Mouse (Mus musculus): ENCODE measurements around the gene Slc15a1. TPM values are rescaled to one million over a fixed set of nuclear protein-coding genes. Genes with fewer than 3 reads are reported as not detected.

The Slc15a1 gene
- not detected in 3 replicates for total RNA-seq (2017)

DNA sequence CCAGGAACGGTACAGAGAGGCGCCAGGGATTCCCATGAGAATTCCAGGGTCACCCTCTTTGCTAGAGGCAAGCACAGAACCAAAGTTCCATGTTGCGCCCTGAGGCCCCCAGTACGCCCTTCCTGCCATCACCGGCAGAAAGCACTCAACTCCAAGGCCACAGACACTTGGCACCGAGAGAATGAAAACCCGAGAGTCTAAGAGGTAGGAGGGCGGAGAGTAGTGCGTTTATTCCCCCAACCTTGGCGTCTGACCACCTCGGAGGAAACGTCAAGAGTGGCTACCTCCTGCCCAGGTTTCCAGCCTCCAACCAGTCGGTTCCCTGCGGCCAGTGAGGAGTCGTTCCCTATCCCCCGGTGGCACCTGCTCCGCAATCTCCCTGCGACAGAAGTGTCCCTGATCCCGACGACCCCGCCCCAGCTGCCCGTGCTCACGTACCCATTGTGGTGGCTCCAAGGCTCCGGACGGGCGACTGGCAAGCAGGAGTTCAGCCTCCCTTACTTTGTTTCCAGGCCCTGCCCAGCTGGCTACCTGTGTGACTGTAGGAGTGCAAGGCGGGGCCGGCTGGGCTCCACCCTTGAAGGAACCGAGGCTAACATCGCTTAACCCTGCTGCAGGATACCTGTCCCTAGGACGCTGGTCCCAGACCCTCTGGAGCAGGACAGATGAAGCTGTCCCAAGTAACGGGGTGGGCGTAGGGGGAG, at the start of gene Slc15a1:
Gene Slc15a1 (minus strand): TSS at position 472 of the 704 bp plus-strand sequence.
- no peak for ATAC-seq (replicated peaks; ENCODE audit: insufficient number of reproducible peaks, low FRiP score, low TSS enrichment, poor library complexity, severe bottlenecking)

DNA sequence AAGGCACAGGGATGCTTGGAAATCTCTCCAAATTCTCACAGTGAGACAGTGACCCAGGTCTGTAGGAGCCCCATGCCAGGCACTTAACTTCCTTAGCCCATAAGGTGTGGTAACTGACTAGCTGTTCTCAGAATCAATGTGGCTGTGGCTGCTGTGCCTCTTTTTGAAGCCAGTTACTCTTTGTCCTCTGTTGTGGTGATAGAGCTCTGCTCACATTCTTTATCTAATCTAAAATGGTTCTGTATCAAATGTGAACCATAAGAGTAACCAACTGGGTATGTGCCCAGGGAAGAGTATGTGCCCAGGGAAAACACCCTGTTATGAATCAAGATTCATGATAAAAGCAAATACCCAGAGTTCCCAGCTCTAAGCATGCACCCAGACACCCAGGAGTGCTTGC, 48.7 kb upstream of the Slc15a1 start:
- ATAC-seq (replicated peaks; ENCODE audit: insufficient number of reproducible peaks, low FRiP score, low TSS enrichment, poor library complexity, severe bottlenecking), result no peak

DNA sequence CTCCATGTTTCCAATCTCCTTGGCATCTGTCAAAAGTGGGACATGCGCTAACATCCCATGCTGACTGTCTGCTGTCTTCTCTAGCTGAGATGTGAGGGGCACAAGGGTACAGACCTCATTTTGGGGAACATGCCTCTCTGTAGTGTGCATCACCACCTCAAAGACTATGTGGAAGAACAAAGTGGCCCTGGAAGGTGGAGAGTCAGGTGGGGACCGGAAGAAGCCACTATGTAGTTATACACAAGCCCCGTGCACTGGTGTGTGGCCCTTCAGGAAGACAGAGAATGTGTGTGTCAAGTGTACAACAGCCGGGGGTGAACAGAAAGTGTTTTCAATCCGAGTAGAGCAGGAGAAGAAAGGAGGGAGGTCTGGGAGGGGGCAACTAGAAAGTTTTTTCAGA, 47.5 kb upstream of the Slc15a1 start:
- ATAC-seq (replicated peaks; ENCODE audit: insufficient number of reproducible peaks, low FRiP score, low TSS enrichment, poor library complexity, severe bottlenecking), result no peak

DNA sequence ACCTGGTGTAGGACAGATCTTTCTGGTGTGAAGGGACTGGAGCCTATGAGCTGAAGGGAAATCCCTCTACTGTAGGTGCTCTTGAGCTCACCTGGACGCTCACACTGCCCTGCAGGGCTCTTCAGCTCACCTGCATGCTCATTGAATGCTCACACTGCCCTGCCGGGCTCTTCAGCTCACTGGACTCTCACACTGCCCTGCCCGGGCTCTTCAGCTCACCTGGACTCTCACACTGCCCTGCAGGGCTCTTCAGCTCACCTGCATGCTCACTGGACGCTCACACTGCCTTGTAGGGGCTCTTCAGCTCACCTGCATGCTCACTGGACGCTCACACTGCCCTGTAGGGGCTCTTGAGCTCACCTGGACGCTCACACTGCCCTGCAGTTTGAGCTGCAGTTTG, 44.8 kb upstream of the Slc15a1 start:
- ATAC-seq (replicated peaks; ENCODE audit: insufficient number of reproducible peaks, low FRiP score, low TSS enrichment, poor library complexity, severe bottlenecking), result no peak

DNA sequence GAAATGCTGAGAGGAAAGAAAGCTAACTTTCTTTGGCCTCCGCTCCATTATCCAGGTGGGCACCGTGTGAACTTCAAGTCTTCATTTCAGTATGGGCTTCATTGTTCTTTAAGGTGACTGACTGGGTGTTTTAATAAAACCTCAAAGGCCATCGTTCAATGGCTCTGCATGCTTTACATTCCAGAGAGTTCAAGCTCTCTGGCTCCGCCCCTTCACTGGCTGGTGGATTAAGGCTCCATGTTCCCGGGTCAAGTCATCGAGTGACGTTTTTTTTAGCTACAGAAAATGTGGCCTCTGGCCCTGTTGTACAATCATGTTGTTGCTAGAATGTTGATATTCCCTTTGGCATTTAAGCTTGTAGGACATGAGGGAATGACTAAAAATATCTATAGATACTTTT, 42.7 kb upstream of the Slc15a1 start:
- no peak for ATAC-seq (replicated peaks; ENCODE audit: insufficient number of reproducible peaks, low FRiP score, low TSS enrichment, poor library complexity, severe bottlenecking)

DNA sequence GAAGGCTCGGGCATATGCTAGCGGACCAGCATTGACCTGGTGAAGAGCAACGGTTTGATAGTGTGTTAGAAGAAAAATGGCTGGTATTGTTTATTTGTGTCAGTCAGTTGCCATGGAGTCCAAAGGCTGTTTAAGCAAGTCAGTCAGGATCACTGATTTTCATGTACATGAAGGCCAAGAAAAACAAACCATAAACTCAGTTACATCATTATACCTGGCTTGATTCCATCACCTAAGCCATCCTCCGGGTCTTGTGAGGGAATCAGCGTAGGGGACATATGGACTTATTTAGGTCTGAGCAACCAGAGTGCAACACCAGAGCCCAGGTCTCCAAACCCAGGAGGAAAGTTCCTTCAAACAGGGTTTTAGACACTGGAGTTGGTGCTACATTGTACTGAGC, 41.6 kb upstream of the Slc15a1 start:
- no peak for ATAC-seq (replicated peaks; ENCODE audit: insufficient number of reproducible peaks, low FRiP score, low TSS enrichment, poor library complexity, severe bottlenecking)

DNA sequence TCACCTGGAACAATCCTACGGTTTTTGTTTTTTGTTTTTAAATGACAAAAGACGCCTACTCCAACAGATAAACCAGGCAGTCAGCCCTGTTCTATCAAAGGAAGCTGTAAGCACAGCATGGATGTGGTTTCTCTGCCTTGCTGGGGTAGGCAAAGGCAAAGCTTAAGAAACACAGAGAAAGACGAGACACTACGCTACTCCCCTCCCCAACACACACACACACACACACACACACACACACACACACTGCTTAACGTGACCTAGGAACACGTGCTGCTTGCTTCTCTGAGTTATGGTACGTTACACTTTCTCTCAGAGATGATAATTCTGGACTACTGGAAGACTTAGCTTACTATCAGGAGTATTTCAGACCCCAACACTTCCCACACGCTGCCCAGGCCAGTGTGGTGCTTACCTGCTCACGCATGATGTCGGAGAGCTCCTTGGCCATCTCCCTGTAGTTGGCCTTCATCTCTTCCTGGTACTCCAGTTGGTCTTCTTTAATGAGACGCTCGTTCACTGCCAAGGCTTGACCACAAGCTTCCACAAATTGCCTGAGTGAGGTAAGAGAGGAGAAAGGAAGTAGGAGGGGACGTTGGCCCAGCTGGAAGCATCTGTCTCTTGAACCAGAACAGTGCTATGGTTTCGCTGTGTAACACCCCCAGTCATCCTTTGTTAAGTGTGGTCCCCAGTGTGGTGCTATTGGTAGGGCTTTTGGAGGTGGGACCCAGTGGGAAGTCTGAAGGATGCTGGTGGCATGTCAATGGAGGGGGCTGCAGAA, 40.7 kb upstream of the Slc15a1 start:
- ATAC-seq (replicated peaks; ENCODE audit: insufficient number of reproducible peaks, low FRiP score, low TSS enrichment, poor library complexity, severe bottlenecking), result no peak

DNA sequence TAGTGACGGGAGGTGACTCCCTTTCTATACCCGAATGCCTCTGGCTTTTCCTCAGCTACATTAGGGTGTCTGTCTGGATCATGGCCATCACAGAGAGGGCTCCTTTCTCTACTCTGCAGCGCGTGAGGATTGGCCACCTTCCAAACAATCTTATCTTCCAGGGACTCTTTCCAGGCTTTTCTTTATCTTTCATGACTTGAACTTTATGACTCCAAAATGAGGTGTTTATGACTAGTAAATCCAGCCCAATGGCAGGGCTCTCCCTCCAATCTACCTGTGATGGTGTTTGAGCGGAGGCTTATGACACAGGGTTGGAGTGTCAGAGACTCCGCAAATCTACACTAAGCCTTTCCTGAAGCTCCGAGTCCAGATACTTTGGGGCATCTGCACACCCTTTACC, 36.2 kb upstream of the Slc15a1 start:
- no peak for ATAC-seq (replicated peaks; ENCODE audit: insufficient number of reproducible peaks, low FRiP score, low TSS enrichment, poor library complexity, severe bottlenecking)

DNA sequence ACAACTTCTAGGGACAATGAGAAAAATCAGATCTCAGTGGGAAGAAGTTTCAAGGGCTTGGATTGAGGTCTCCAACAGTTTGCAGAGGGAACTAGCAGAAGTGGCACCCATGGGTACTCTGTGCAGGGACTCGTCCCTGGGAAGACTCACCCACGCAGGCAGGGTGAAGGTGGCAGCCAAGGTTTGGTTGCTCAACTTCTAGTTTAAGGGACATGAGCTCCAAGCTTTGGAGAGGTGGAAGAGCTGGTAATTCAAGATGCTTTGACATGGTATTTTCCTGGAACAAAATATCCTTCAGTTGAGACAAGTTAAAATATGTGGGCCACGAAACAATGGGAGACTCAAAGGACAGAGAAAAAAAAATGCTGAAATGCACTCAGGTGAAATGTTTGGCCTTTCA, 29.4 kb upstream of the Slc15a1 start:
- ATAC-seq (replicated peaks; ENCODE audit: insufficient number of reproducible peaks, low FRiP score, low TSS enrichment, poor library complexity, severe bottlenecking), result no peak

DNA sequence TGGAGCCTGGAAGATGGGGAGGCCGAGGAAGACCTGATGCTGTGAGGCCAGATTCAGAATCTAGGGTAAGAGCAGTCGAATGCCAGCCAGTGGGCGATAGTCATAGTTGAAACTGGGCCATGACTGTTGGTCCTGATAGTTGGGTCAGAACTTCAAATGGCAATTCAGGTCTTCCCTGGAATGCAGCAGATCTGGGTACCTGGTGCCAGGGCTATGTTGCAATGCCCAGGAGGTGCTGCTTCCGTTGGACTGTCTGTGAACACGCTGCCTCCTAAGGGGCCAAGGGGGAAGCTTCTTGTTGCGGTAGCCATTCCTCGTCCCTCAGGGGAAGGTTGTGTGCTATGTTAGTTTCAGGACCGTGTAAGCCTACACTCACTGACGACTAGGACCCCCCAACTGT, 25.8 kb upstream of the Slc15a1 start:
- no peak for ATAC-seq (replicated peaks; ENCODE audit: insufficient number of reproducible peaks, low FRiP score, low TSS enrichment, poor library complexity, severe bottlenecking)

DNA sequence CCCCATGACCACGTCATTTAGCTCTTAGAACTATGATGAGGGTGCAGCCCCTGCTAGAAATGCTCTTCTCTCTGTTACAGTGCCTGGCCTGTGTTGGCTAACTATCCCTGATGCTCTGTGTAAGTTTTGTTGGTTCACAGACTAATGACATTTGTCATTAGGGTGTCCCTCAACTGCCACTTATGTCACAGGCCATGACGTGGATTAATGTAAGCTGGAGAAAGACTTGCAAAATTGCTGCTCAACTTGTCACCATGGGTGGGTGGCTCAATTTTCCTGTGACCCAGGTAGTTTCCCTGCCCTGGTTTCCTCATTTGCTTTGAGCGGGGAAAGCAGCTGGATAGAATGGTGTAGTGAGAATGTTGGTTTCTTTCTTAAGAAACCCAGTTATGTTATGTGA, 22.8 kb upstream of the Slc15a1 start:
- ATAC-seq (replicated peaks; ENCODE audit: insufficient number of reproducible peaks, low FRiP score, low TSS enrichment, poor library complexity, severe bottlenecking), result no peak

DNA sequence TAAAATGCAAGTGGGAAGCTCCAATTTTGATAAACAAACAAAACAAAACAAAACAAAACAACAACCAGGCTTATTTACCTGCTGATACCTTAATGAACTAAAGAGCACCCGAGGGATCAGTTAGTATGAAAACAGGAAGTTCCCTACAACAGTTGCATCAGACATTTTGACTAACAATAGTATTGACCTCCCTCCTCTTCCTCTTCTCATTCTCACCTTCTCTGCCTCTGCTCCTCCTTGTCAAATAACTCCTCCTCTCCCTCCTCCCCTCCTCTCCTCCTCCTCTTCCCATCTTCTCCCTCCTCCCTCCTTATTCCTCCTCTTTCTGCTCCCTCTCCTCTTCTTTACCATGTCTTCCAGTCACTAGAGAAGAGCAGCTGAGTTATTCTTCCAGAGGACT, 22.1 kb upstream of the Slc15a1 start:
- ATAC-seq (replicated peaks; ENCODE audit: insufficient number of reproducible peaks, low FRiP score, low TSS enrichment, poor library complexity, severe bottlenecking), result no peak

DNA sequence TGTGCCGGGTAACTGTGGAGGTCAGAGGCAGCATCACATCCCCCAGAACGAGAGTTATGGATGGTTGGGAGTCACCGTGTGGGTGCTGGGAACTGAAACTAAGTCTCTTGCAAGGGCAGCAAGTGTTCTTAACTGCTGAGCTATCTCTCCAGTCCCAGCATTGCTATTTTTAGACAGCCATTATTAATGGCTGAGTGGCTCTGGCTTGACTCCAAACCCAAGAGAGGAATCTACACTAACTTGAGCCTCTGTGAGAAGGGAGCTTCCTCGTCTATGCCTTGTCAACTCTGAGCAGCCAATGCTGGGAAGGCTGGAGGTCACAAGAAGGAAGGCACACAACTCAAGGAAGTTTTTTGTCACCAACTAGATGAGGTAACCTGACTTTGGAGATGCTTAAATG, 16.7 kb upstream of the Slc15a1 start:
- no peak for ATAC-seq (replicated peaks; ENCODE audit: insufficient number of reproducible peaks, low FRiP score, low TSS enrichment, poor library complexity, severe bottlenecking)

DNA sequence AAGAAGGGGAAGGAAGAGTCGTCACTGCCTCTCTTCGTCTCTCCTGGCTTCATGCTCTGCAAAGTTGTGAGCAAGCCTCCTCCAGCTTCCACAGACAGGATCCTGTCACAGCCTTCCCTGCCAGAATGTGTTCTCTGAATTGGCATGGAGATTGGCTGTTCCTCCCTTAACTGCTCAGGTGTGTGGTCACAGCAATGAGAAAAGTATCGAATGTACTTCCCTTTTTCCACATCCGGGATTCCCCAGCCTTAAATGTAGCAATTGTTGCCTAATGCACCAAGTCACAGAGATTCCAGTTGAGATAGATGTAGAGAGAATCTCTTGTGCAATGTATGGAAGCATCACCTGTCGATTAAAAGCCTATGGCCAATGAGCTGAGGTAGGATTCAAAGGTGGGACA, 11.8 kb upstream of the Slc15a1 start:
- ATAC-seq (replicated peaks; ENCODE audit: insufficient number of reproducible peaks, low FRiP score, low TSS enrichment, poor library complexity, severe bottlenecking), result no peak

DNA sequence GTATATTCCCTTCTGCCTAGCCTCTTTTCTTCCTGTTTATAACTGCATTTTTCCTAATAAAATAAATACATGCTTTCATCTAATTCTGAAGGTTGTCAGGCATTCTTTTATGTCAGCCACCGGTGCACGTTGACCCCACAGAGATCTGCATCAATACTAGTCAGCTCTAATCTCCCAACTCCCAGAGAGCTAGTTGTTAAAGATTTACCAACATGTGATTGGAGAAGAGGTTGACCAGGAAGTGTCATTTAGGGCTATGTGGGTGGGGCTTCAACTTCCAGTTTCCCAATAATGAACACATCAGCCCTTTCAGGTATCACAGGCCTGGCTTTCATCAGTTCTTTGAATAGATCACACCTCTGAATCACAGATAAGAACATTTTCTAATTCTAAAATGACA, 3.9 kb upstream of the Slc15a1 start:
- no peak for ATAC-seq (replicated peaks; ENCODE audit: insufficient number of reproducible peaks, low FRiP score, low TSS enrichment, poor library complexity, severe bottlenecking)

DNA sequence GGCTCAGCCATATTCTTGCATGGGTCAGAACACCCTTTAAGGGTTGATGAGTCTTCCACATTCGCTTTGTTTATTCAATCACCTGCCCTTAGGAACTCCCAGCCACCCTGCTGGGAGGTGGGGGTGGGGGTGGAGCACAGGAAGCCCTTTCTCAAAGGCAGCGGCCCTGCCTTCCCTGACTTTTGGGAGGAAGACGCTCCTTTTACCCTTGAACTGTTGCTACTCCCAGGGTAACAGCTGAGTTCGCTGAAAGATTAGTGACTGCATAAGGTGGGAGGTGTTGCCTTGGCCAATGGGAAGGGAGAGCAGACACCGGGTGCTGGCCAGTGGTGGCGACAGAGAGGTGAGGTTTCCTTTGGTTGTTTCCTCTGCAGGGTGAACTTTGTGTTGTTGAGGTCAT, 1.3 kb upstream of the Slc15a1 start:
- no peak for ATAC-seq (replicated peaks; ENCODE audit: insufficient number of reproducible peaks, low FRiP score, low TSS enrichment, poor library complexity, severe bottlenecking)

DNA sequence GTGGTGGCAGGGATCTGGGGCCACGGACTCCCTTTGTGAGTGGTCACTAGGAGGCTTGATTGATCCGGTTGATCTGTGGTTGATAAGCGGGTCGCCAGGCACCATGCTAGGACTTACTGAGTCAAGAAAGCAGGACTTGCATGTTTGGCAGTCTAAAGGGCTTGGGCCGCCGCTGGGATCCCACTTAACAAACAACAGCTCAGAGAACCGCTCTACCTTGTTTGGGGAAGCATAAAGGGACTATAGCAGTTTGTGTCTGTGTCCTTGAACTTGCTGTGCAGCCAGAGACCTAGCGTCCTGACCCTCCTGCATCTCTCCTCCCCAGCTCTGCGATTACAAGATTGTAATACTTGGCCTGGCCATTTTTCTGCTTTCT, 421 bp upstream of the Slc15a1 start:
- ATAC-seq (replicated peaks; ENCODE audit: insufficient number of reproducible peaks, low FRiP score, low TSS enrichment, poor library complexity, severe bottlenecking), result no peak

DNA sequence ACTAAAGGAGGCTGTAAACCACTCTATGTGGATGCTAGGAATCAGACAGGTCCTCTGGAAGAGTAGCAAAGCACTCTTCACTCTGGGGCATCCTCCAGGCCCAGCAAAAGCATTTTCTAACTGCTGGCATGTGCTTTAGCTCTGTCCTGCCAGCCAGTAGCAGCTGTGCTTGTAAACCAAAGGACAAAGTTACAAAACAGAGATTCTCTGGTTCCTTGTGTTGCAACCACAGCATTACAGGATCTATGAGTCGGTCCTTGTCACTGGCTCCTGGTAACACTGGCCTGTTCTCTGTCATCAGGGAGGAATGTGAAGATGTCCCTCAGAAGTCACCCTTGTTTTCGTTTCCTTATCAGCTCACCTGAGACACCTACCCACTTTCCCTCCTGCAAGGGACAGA, 4.5 kb downstream of the Slc15a1 start:
- no peak for ATAC-seq (replicated peaks; ENCODE audit: insufficient number of reproducible peaks, low FRiP score, low TSS enrichment, poor library complexity, severe bottlenecking)

DNA sequence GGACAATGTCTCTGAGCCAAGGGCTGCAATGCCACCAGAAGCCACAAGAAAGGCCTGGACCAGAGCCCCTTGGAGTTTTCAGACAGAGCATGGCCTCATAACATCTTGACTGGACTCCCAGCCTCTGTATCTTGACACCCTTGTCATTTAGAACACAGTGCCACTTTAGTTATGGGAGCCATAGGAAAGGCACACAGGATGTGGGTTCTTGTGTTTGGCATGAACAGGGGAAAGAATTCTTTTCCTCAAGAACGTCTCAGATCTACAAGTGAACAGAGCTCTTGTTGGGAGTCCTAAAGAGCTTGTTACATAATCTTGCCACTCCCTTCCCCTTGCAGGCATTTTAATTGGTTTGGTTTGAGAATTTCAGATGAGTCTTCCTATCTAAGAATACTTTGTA, 5.3 kb downstream of the Slc15a1 start:
- ATAC-seq (replicated peaks; ENCODE audit: insufficient number of reproducible peaks, low FRiP score, low TSS enrichment, poor library complexity, severe bottlenecking), result no peak

DNA sequence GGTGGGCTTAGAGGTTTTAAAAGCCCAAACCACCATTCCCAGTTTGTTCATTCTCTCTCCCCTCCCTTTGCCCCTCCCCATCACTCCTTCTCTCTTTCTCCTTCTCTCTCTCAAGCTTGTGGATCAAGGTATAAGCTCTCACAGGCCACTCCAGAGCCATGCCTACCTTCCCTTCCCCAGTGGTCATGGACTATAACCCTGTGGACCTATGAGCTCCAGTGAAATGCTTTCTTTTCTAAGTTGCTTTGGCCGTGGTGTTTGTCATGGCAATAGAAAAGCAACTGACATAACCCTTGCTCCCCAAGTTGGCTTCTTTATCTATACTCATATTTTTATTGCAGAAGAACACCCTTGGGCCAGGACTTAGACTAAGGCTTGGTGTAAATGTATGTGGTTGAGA, 7.3 kb downstream of the Slc15a1 start:
- ATAC-seq (replicated peaks; ENCODE audit: insufficient number of reproducible peaks, low FRiP score, low TSS enrichment, poor library complexity, severe bottlenecking), result no peak

DNA sequence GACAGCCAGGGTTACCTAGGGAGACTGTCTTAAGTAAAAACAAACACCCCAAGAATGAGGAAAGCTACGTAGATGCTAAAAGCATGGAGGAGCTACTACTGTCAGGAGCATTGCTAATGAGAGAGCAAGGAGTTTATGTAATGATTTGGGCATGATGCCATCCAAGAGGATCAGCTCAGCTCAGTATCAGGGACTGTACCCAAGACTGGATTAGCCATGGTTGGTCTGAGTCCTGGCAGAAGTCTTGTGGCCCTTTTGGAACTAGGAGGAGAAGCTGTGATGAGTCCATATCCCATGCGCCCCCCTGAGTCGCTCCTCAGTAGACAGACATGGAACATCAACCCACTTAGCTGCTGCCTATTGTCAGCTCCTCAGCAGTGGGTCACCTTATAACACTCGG, 9.3 kb downstream of the Slc15a1 start:
- ATAC-seq (replicated peaks; ENCODE audit: insufficient number of reproducible peaks, low FRiP score, low TSS enrichment, poor library complexity, severe bottlenecking), result no peak
